32 mouse cellular contexts compared by ENCODE assay signal in the genomic region with DNA sequence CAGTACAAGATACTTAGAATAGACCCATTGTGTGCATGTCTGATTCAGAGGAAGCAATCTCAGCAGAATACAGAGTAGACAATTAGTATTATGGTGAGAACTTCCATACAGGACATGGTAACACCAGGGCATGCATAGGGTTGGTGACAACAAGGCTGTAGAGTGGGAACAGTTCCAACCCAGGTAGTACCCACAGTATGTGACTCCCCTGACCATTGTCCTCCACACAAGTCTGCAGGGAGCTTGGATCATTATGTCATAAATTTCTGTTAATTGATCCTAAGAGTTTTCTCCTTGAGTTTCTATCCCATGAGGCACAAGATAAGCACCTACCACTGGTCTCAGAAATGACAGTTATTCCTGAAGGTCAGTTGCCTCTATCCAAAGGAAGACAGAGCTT. TPM values are rescaled to one million over a fixed set of nuclear protein-coding genes. Genes with fewer than 3 reads are reported as not detected.
"Had no signal": no experiment of that assay in that cellular context is flagged by ENCODE, and none has a peak within 500 bp of the region (broad histone marks: within the 10 kb centered on the region; RNA-seq: fewer than 3 reads in every experiment).

A gene (plus strand): TSS at position 301 of the 400 bp plus-strand sequence.

- H3K4me3 ChIP-seq: embryonic facial prominence, embryonic 10.5 days; embryonic facial prominence, embryonic 12.5 days; embryonic facial prominence, embryonic 13.5 days; embryonic facial prominence, embryonic 15.5 days; erythroblast, embryonic 14.5 days; forebrain, embryonic 10.5 days; forebrain, embryonic 12.5 days; forebrain, embryonic 13.5 days; forebrain, embryonic 15.5 days; gastrocnemius, adult 2 months; heart, adult 2 months had no signal

- DNase-seq: cerebellum, adult 8-10 months; cerebellum, adult 9-10 months; cerebellum, adult 9-11 months; cerebellum, postnatal 10 days; cerebellum, postnatal 14 days; cerebellum, postnatal 25 days; cerebellum, postnatal 36 days; embryo, embryonic 11 days; forebrain, postnatal 0 days; gastrocnemius, adult 2 months; gastrocnemius, postnatal 10 days; gastrocnemius, postnatal 14 days; gastrocnemius, postnatal 25 days; gastrocnemius, postnatal 36 days; heart, adult 11 months; heart, adult 18-20 months; heart, adult 2 months had no signal

- H3K27ac ChIP-seq: embryonic facial prominence, embryonic 10.5 days; embryonic facial prominence, embryonic 12.5 days; embryonic facial prominence, embryonic 13.5 days; embryonic facial prominence, embryonic 15.5 days; forebrain, embryonic 10.5 days; forebrain, embryonic 12.5 days; forebrain, embryonic 13.5 days; forebrain, embryonic 15.5 days; gastrocnemius, adult 2 months; heart, adult 2 months had no signal

RNA-seq across cellular contexts. Expression of the gene that starts here (rescaled TPM):
- total RNA-seq: common myeloid progenitor, adult 5-6 weeks; forebrain, postnatal 0 days; gastrocnemius, adult 18-20 months; gastrocnemius, adult 2 months; gastrocnemius, adult 8-10 months; gastrocnemius, postnatal 10 days; gastrocnemius, postnatal 14 days; gastrocnemius, postnatal 25 days; gastrocnemius, postnatal 36 days; gastrocnemius, postnatal 4 days; granulocyte monocyte progenitor cell, adult 5-6 weeks; heart, adult 18-20 months; heart, adult 2 months; heart, adult 8-10 months had no signal
